Comparison of ENCODE assay signal across 12 mouse cellular contexts in genomic region chr2:93041470-93041869, GRCm38 (mm10). TPM values are rescaled to one million over a fixed set of nuclear protein-coding genes. Genes with fewer than 3 reads are reported as not detected.
DNase-seq lines count a peak whose midpoint lies in the region; ATAC-seq and TF ChIP-seq lines count a peak whose summit lies in the region.
"Had no signal": no experiment of that assay in that cellular context is flagged by ENCODE, and none has a peak within 500 bp of the region (broad histone marks: within the 10 kb centered on the region; RNA-seq: fewer than 3 reads in every experiment).

No protein-coding gene starts in this region.

- no peak for TF ChIP-seq CTCF in lung, adult 2 months (IDR thresholded peaks at IDR 0.05; ENCODE audit: insufficient read depth, low read length)

- no peak for TF ChIP-seq POLR2A in lung, adult 2 months (IDR thresholded peaks at IDR 0.05; ENCODE audit: borderline replicate concordance, extremely low read depth, low read depth, low read length)

- no peaks in the 10 kb centered on the region for H3K9me3 ChIP-seq in heart, embryonic 16.5 days (replicated peaks; ENCODE audit: control insufficient read depth, low read length)
- H3K9me3 ChIP-seq in lung, embryonic 16.5 days (ENCODE audit: control insufficient read depth, low read length) = no peaks in the 10 kb centered on the region
- no peaks in the 10 kb centered on the region for H3K9me3 ChIP-seq in embryonic facial prominence, embryonic 13.5 days
- H3K9me3 ChIP-seq in limb, embryonic 10.5 days (replicated peaks) = no peaks in the 10 kb centered on the region
- H3K9me3 ChIP-seq in liver, embryonic 11.5 days (ENCODE audit: control insufficient read depth, low read length) = no peaks in the 10 kb centered on the region
- H3K9me3 ChIP-seq: midbrain, embryonic 10.5 days had no signal

- H3K27ac ChIP-seq in heart, embryonic 16.5 days (ENCODE audit: low read length) = peak overlapping the region; percentile 74
- peak overlapping the region; percentile 77 for H3K27ac ChIP-seq in lung, embryonic 16.5 days (ENCODE audit: low read length)
- H3K27ac ChIP-seq in embryonic facial prominence, embryonic 13.5 days = peak overlapping the region; percentile 78
- peak overlapping the region; percentile 66 for H3K27ac ChIP-seq in limb, embryonic 10.5 days
- H3K27ac ChIP-seq in liver, embryonic 11.5 days (ENCODE audit: low read depth, low read length) = no peak overlapping the region
- H3K27ac ChIP-seq: midbrain, embryonic 10.5 days had no signal

- H3K4me1 ChIP-seq in heart, embryonic 16.5 days (ENCODE audit: control insufficient read depth, insufficient read depth, low read length) = peaks cover 55% of the 10 kb centered on the region
- H3K4me1 ChIP-seq in lung, embryonic 16.5 days (replicated peaks; ENCODE audit: control insufficient read depth, insufficient read depth, low read length) = peaks cover 52% of the 10 kb centered on the region
- H3K4me1 ChIP-seq in lung, adult 2 months (ENCODE audit: control insufficient read depth, insufficient read depth, low read length) = peaks cover 13% of the 10 kb centered on the region
- H3K4me1 ChIP-seq in embryonic facial prominence, embryonic 13.5 days = peaks cover 79% of the 10 kb centered on the region
- peaks cover 54% of the 10 kb centered on the region for H3K4me1 ChIP-seq in limb, embryonic 10.5 days
- H3K4me1 ChIP-seq in liver, embryonic 11.5 days (replicated peaks; ENCODE audit: control insufficient read depth, insufficient read depth, low read length) = peaks cover 40% of the 10 kb centered on the region

- ATAC-seq in heart, embryonic 16.5 days (replicated peaks; ENCODE audit: extremely low read depth, insufficient read depth, low FRiP score) = no peak
- no peak for ATAC-seq in lung, embryonic 16.5 days (ENCODE audit: low read depth)
- ATAC-seq in embryonic facial prominence, embryonic 13.5 days (ENCODE audit: insufficient number of reproducible peaks, insufficient read depth, low FRiP score, low TSS enrichment, low read depth) = no peak
- ATAC-seq in liver, embryonic 11.5 days (replicated peaks; ENCODE audit: low FRiP score) = no peak
- ATAC-seq: forebrain, postnatal 0 days had no signal

- peak overlapping the region; percentile 17; the same call in 1 of the 2 replicates for H3K4me2 ChIP-seq in heart, embryonic 16.5 days (ENCODE audit: low read depth, low read length)
- H3K4me2 ChIP-seq in lung, embryonic 16.5 days (ENCODE audit: low read depth, low read length) = peak overlapping the region; percentile 9
- H3K4me2 ChIP-seq in embryonic facial prominence, embryonic 13.5 days = peak overlapping the region; percentile 26
- H3K4me2 ChIP-seq in liver, embryonic 11.5 days = no peak overlapping the region

- intact Hi-C loops in heart, postnatal 25 days (cut with DNase I) = loop anchor here (5.0 kb wide), 1 partner anchor 54 kb away; no protein-coding TSS in a partner anchor

- 29% methylated on average over 6 of the region's 6 CpGs for WGBS in heart, embryonic 16.5 days
- WGBS in lung, embryonic 16.5 days = 18% methylated on average over 6 of the region's 6 CpGs
- 28% methylated on average over 6 of the region's 6 CpGs for WGBS in lung, adult 2 months
- WGBS in embryonic facial prominence, embryonic 13.5 days = 44% methylated on average over 6 of the region's 6 CpGs
- WGBS in limb, embryonic 10.5 days = 67% methylated on average over 6 of the region's 6 CpGs
- 48% methylated on average over 6 of the region's 6 CpGs for WGBS in liver, embryonic 11.5 days

- H3K36me3 ChIP-seq in heart, embryonic 16.5 days (ENCODE audit: control insufficient read depth, insufficient read depth) = no peaks in the 10 kb centered on the region
- no peaks in the 10 kb centered on the region for H3K36me3 ChIP-seq in lung, embryonic 16.5 days (ENCODE audit: control insufficient read depth, insufficient read depth, low read length)
- H3K36me3 ChIP-seq in embryonic facial prominence, embryonic 13.5 days = peaks cover 19% of the 10 kb centered on the region
- H3K36me3 ChIP-seq in limb, embryonic 10.5 days = 0 out of 2 replicates have a peak, but pooled peaks cover 5% of the 10 kb centered on the region
- H3K36me3 ChIP-seq in liver, embryonic 11.5 days (ENCODE audit: control insufficient read depth, insufficient read depth, low read length) = no peaks in the 10 kb centered on the region
- H3K36me3 ChIP-seq: midbrain, embryonic 10.5 days had no signal

- no peaks in the 10 kb centered on the region for H3K27me3 ChIP-seq in heart, embryonic 16.5 days (ENCODE audit: control insufficient read depth, insufficient read depth, low read length)
- no peaks in the 10 kb centered on the region for H3K27me3 ChIP-seq in lung, embryonic 16.5 days (ENCODE audit: control insufficient read depth, insufficient read depth, low read depth, low read length)
- H3K27me3 ChIP-seq in embryonic facial prominence, embryonic 13.5 days = no peaks in the 10 kb centered on the region
- H3K27me3 ChIP-seq in limb, embryonic 10.5 days (ENCODE audit: low read depth, poor library complexity, severe bottlenecking) = no peaks in the 10 kb centered on the region
- H3K27me3 ChIP-seq in liver, embryonic 11.5 days (replicated peaks; ENCODE audit: control insufficient read depth, insufficient read depth, low read length) = no peaks in the 10 kb centered on the region

- no peak for DNase-seq in heart, postnatal 25 days (ENCODE audit: low spot score)
- DNase-seq in lung, adult 2 months = no peak
- no peak for DNase-seq in limb, embryonic 10.5 days (ENCODE audit: low spot score)
- no peak for DNase-seq in right cerebral cortex, postnatal 36 days (ENCODE audit: low spot score in 2 of 2)
- no peak for DNase-seq in liver, embryonic 11.5 days (ENCODE audit: low spot score)
- DNase-seq: forebrain, postnatal 0 days; liver; right cerebral cortex, postnatal 14 days had no signal

- peak overlapping the region; percentile 59 for H3K9ac ChIP-seq in heart, embryonic 16.5 days (ENCODE audit: low read length)
- peak overlapping the region; percentile 25; the same call in 1 of the 2 replicates for H3K9ac ChIP-seq in lung, embryonic 16.5 days (ENCODE audit: low read length)
- peak overlapping the region; percentile 46; the same call in 1 of the 2 replicates for H3K9ac ChIP-seq in embryonic facial prominence, embryonic 13.5 days
- H3K9ac ChIP-seq in liver, embryonic 11.5 days (ENCODE audit: low read depth, low read length) = no peak overlapping the region
- H3K9ac ChIP-seq: forebrain, postnatal 0 days had no signal

- no peak overlapping the region for H3K4me3 ChIP-seq in heart, embryonic 16.5 days (ENCODE audit: low read length)
- no peak overlapping the region for H3K4me3 ChIP-seq in lung, embryonic 16.5 days (ENCODE audit: low read length)
- H3K4me3 ChIP-seq in lung, adult 2 months (replicated peaks; ENCODE audit: extremely low read depth, low read depth, low read length) = no peak overlapping the region
- H3K4me3 ChIP-seq in embryonic facial prominence, embryonic 13.5 days = no peak overlapping the region
- no peak overlapping the region for H3K4me3 ChIP-seq in limb, embryonic 10.5 days
- H3K4me3 ChIP-seq in liver, embryonic 11.5 days (ENCODE audit: low read depth, low read length) = no peak overlapping the region
- H3K4me3 ChIP-seq: midbrain, embryonic 10.5 days had no signal

RNA-seq across cellular contexts. Expression of gene Prdm11, which starts 4.5 kb away (rescaled TPM):
- 3.7 and 3.9 TPM in 2 replicates for polyA plus RNA-seq in heart, embryonic 16.5 days (2015; fragmentation: Nextera tagmentation; extraction: Ambion mirVana)
- total RNA-seq in heart, postnatal 25 days (2021) = 10 to 100 TPM in 1 of 2 experiments, 1 to 10 TPM in 1; 9.5 to 10.3 TPM
- 5.5 and 6.3 TPM in 2 replicates for polyA plus RNA-seq in lung, embryonic 16.5 days (2015; fragmentation: Nextera tagmentation; extraction: Ambion mirVana)
- 12.3 and 14.1 TPM in 2 replicates for polyA plus RNA-seq in lung, adult 2 months (2012; rRNA removed)
- 7.8 and 8.7 TPM in 2 replicates for polyA plus RNA-seq in embryonic facial prominence, embryonic 13.5 days (2015; fragmentation: Nextera tagmentation; extraction: Ambion mirVana)
- 2.8 and 3.4 TPM in 2 replicates for polyA plus RNA-seq in limb, embryonic 10.5 days (2016; fragmentation: Nextera tagmentation; extraction: Ambion mirVana)
- polyA plus RNA-seq in liver, embryonic 11.5 days (2014; fragmentation: Nextera tagmentation; extraction: Ambion mirVana) = 5.0 and 6.4 TPM in 2 replicates
